Mouse (Mus musculus) heart, postnatal 0 days (tissue): Measurements from ENCODE around the gene Lif. TPM values are rescaled to one million over a fixed set of nuclear protein-coding genes. Genes with fewer than 3 reads are reported as not detected.
A peak's percentile ranks its signal among the peaks of the same experiment; 100 is the strongest.

Source experiments
- ATAC-seq: fragments of 200-750 bp; cut with Nextera tagmentation; 2 replicates; pipeline ENCODE4 v1.8.0; 2017; ENCODE audit warnings: low read depth, moderate number of reproducible peaks, moderate library complexity; ENCODE audit not compliant: insufficient read depth
- DNase-seq: peaks from one replicate; pipeline ENCODE4 v3.0.0-alpha.2; 2016; ENCODE audit warnings: low spot score
- H3K27ac ChIP-seq: fragments of 300-500 bp; sonication (generic); 2 replicates; pipeline ENCODE4 v1.5.1; 2014; ENCODE audit warnings: low read depth, mild to moderate bottlenecking
- H3K27me3 ChIP-seq: fragments of 300-500 bp; sonication (generic); 2 replicates; pipeline ENCODE4 v1.6.1; 2014; ENCODE audit warnings: low read length, mixed read lengths; ENCODE audit not compliant: control insufficient read depth, insufficient read depth
- H3K36me3 ChIP-seq: fragments of 300-500 bp; sonication (generic); replicated peaks from 2 replicates; pipeline ENCODE4 v1.6.1; 2014; ENCODE audit warnings: low read length, mixed read lengths; ENCODE audit not compliant: control insufficient read depth, insufficient read depth
- H3K4me1 ChIP-seq: fragments of 300-500 bp; sonication (generic); 2 replicates; pipeline ENCODE4 v1.6.1; 2014; ENCODE audit warnings: antibody characterized with exemption; ENCODE audit not compliant: control insufficient read depth, insufficient read depth
- H3K4me2 ChIP-seq: fragments of 300-500 bp; sonication (generic); 2 replicates; pipeline ENCODE4 v1.6.1; 2014; ENCODE audit warnings: low read depth, mild to moderate bottlenecking, low read length, moderate library complexity
- H3K4me3 ChIP-seq: fragments of 300-500 bp; sonication (generic); 2 replicates; pipeline ENCODE4 v1.5.1; 2014; ENCODE audit warnings: low read depth, low read length
- H3K9ac ChIP-seq: fragments of 300-500 bp; sonication (generic); replicated peaks from 2 replicates; pipeline ENCODE4 v1.6.1; 2014; ENCODE audit warnings: low read depth, low read length, mixed read lengths
- H3K9me3 ChIP-seq: fragments of 300-500 bp; sonication (generic); replicated peaks from 2 replicates; pipeline ENCODE4 v1.6.1; 2016; ENCODE audit warnings: low read length; ENCODE audit not compliant: control insufficient read depth
- CTCF ChIP-seq: IDR thresholded peaks from 2 replicates; pipeline ENCODE4 v1.5.1; 2016; ENCODE audit warnings: antibody characterized with exemption, control low read depth, low read depth
- EP300 ChIP-seq: IDR thresholded peaks from 2 replicates; pipeline ENCODE4 v1.6.1; 2016; ENCODE audit warnings: antibody characterized with exemption, low read depth
- WGBS: fragments of 180-500 bp; shearing (Covaris S2); extraction: QIAGEN DNeasy Blood & Tissue Kit; methylation state at CpG from one replicate; pipeline ENCODE4 v1.1.7; 2014; 5-methylcytosine and 5-hydroxymethylcytosine counted together
- polyA plus RNA-seq: library from polyadenylated mRNA; unstranded; fragments of >200 nt; fragmentation: Nextera tagmentation; extraction: Ambion mirVana; gene quantifications from 2 replicates; pipeline ENCODE4 v1.2.1, GENCODE M21; 2015
- total RNA-seq: library from RNA; depleted of rRNA; stranded (reverse); fragments of >200 nt; gene quantifications from 2 replicates; pipeline ENCODE4 v1.2.3, GENCODE M21; 2014; ENCODE audit warnings: low replicate concordance

Lif gene
- total and polyA plus RNA-seq, 2 experiments from 2014 or later = 0.71 to 0.73 TPM

GRCm38 (mm10) chr11:4226569-4227325 is 30.6 kb upstream of the Lif start:
- WGBS = 70% methylated on average over 5 of the region's 5 CpGs
- Histone ChIP-seq H3K27ac (no peak overlapping the region), H3K9me3 (no peaks in the 10 kb centered on the region), H3K4me3 (no peak overlapping the region), H3K27me3 (no peaks in the 10 kb centered on the region), H3K36me3 (no peaks in the 10 kb centered on the region), H3K4me2 (no peak overlapping the region), H3K4me1 (no peaks in the 10 kb centered on the region), H3K9ac (no peak overlapping the region)
- TF ChIP-seq CTCF (no peak), EP300 (no peak)
- DNase-seq (no peak), ATAC-seq (no peak)

- no peak overlapping the region for H3K4me3 ChIP-seq
- H3K9me3 ChIP-seq = no peaks in the 10 kb centered on the region
- no peaks in the 10 kb centered on the region for H3K36me3 ChIP-seq
- no peak overlapping the region for H3K9ac ChIP-seq
- H3K4me1 ChIP-seq = no peaks in the 10 kb centered on the region
- no peaks in the 10 kb centered on the region for H3K27me3 ChIP-seq
- no peak overlapping the region for H3K4me2 ChIP-seq
- ATAC-seq (no peak), DNase-seq (no peak)
- 21% methylated on average over 8 of the region's 8 CpGs for WGBS
- TF ChIP-seq CTCF = no peak
- TF ChIP-seq EP300 = no peak
- no peak overlapping the region for H3K27ac ChIP-seq
Measured at GRCm38 (mm10) chr11:4228463-4228862, 28.9 kb upstream of the Lif start.

- Histone ChIP-seq H3K27me3 (no peaks in the 10 kb centered on the region), H3K4me1 (no peaks in the 10 kb centered on the region), H3K9ac (no peak overlapping the region), H3K36me3 (no peaks in the 10 kb centered on the region), H3K4me2 (no peak overlapping the region), H3K4me3 (no peak overlapping the region), H3K27ac (no peak overlapping the region), H3K9me3 (no peaks in the 10 kb centered on the region)
- TF ChIP-seq EP300 = no peak
- TF ChIP-seq CTCF = no peak
- DNase-seq (no peak), ATAC-seq (no peak)
- 55% methylated on average over 4 of the region's 4 CpGs for WGBS
Measured at GRCm38 (mm10) chr11:4229841-4230240, 27.5 kb upstream of the Lif start.

GRCm38 (mm10) chr11:4231435-4231834 is 25.9 kb upstream of the Lif start:
- H3K9ac ChIP-seq = no peak overlapping the region
- no peaks in the 10 kb centered on the region for H3K36me3 ChIP-seq
- H3K27ac ChIP-seq = no peak overlapping the region
- TF ChIP-seq EP300 (no peak), CTCF (no peak)
- WGBS = 94% methylated on average over 2 of the region's 2 CpGs
- no peak overlapping the region for H3K4me2 ChIP-seq
- no peaks in the 10 kb centered on the region for H3K27me3 ChIP-seq
- H3K4me1 ChIP-seq = no peaks in the 10 kb centered on the region; the same call in 1 of the 2 replicates
- ATAC-seq = no peak
- H3K9me3 ChIP-seq = no peaks in the 10 kb centered on the region
- H3K4me3 ChIP-seq = no peak overlapping the region
- DNase-seq = no peak

- Histone ChIP-seq H3K36me3 (no peaks in the 10 kb centered on the region), H3K4me1 (no peaks in the 10 kb centered on the region; the same call in 1 of the 2 replicates), H3K27ac (no peak overlapping the region), H3K4me2 (no peak overlapping the region), H3K9ac (no peak overlapping the region), H3K27me3 (no peaks in the 10 kb centered on the region), H3K4me3 (no peak overlapping the region), H3K9me3 (no peaks in the 10 kb centered on the region)
- TF ChIP-seq CTCF = no peak
- TF ChIP-seq EP300 = no peak
- peak; percentile 36 for DNase-seq
- 34% methylated on average over 12 of the region's 12 CpGs for WGBS
- ATAC-seq = peak; percentile 64
Measured at GRCm38 (mm10) chr11:4232644-4233043, 24.7 kb upstream of the Lif start.

GRCm38 (mm10) chr11:4235052-4235655 is 22.2 kb upstream of the Lif start:
- H3K4me2 ChIP-seq = no peak overlapping the region
- no peaks in the 10 kb centered on the region; the same call in 1 of the 2 replicates for H3K4me1 ChIP-seq
- WGBS = 86% methylated on average over 6 of the region's 6 CpGs
- ATAC-seq (no peak), DNase-seq (no peak)
- H3K9ac ChIP-seq = no peak overlapping the region
- no peaks in the 10 kb centered on the region for H3K27me3 ChIP-seq
- H3K27ac ChIP-seq = no peak overlapping the region
- no peak overlapping the region for H3K4me3 ChIP-seq
- TF ChIP-seq EP300 (no peak), CTCF (no peak)
- no peaks in the 10 kb centered on the region for H3K36me3 ChIP-seq
- no peaks in the 10 kb centered on the region for H3K9me3 ChIP-seq
